Mouse (Mus musculus): ENCODE results near the gene Nploc4.

The Nploc4 gene

DNA sequence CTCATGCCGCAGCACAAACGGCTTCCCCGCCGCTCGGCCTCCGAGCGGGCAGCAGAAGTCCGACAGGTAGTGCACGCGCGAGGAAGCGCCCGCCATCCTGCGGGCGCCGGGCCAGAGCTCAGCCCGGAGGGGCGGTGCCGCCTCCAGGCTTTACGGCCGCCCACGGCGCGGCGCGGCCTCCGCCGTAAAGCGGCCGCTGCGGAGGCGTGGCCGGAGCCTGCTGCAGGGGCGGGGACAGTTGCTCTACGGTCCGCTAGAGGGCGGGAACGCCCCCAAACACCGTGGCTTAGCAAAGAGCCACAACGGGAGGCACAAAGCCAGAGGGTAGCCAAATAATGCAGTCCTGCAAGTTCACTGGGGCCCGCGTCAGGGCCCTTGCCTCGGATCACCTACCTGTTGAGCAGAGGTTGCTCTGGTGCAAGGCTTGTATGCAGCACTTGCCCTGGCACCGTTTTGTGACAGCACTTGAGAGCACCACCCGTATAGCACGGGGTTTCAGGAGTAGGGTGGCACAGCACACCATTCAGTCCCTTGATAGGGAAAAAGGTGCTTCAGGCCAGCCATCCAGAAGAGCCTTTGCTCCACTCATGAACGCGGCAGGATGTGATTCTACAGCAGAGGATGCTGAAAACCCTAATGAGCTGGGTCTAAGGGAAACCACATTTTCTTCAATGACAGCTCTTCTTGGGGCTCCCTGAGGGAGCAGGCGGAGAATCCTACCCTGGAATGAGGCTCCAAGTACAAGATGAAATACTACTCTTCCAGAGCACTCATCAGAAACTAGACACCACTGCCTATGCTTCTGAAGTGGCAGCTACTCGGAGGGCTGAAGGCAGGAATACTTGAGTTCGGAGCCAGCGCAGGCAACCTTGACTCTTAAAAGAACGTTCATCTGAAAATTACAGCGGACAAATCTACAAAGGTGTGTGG, 58.6 kb downstream of the Nploc4 start, which contains the start of gene Faap100:
Gene Faap100 (minus strand): TSS at position 154 of the 930 bp plus-strand sequence.
- in situ Hi-C loops (cut with MboI, MseI) = loop anchor here in 1 of 2 experiments (10.0 kb wide), 1 partner anchor 566 kb away; the partner anchor contains the start of gene Slc16a3

DNA sequence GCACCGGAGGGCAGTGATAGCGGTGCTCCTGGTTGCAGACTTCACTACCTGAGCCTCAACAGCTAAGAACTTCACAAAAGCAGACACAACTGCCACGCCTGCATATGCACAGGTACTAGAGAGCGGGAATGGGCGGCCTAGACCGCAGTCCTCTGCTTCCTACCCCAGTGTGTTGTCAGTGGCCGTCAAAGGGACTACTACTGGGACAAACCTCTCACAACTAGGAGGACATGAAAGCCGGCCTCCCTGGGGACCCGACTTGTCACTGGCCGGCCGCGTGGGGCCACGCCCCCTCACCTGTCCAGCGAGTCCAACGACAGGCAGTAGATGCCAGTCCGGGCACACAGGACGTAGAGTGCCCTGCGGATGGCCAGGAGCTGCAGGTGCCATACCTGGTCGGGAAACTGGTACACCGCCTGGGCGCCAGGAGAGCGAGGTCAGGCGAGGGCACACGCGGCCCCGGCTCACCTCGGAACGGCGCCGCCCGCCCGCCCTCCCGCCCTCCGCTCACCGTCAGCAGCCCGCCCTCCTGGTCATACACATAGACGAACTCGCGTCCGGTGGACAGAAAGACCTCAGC, 59.4 kb downstream of the Nploc4 start:
- in situ Hi-C loops (cut with MboI, MseI) = loop anchor here in 1 of 2 experiments (10.0 kb wide), 1 partner anchor 567 kb away; the partner anchor contains the start of gene Slc16a3

DNA sequence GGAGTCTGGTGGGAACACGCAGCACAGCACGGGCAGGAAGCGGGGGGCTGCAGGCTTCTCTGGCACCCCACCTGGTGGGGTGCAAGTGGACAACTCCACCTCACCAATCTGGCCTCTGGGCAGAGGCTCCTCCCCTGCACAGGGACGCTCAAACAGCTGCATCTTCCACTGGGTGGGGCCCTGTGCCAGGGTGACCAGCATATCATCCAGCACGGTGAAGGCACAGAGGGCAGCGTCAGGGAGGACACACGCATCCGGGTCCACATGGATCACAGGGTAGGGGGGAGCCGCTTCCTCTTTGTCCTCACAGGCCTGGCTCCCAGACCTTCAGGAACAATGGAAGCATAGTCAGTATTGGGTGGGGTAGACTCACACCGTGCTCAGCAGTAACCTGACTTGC, 60.2 kb downstream of the Nploc4 start:
- in situ Hi-C loops (cut with MboI, MseI) = loop anchor here in 1 of 2 experiments (10.0 kb wide), 1 partner anchor 567 kb away; the partner anchor contains the start of gene Slc16a3

GRCm38 (mm10) chr11:120376302-120377160, 61.0 kb downstream of the Nploc4 start:
- in situ Hi-C loops (cut with MboI, MseI) = loop anchor here in 1 of 2 experiments (10.0 kb wide), 1 partner anchor 568 kb away; the partner anchor contains the start of gene Slc16a3

- in situ Hi-C loops (cut with MboI, MseI) = loop anchor here in 1 of 2 experiments (10.0 kb wide), 1 partner anchor 569 kb away; the partner anchor contains the start of gene Slc16a3
Observed at GRCm38 (mm10) chr11:120375324-120375723, 62.2 kb downstream of the Nploc4 start.

DNA sequence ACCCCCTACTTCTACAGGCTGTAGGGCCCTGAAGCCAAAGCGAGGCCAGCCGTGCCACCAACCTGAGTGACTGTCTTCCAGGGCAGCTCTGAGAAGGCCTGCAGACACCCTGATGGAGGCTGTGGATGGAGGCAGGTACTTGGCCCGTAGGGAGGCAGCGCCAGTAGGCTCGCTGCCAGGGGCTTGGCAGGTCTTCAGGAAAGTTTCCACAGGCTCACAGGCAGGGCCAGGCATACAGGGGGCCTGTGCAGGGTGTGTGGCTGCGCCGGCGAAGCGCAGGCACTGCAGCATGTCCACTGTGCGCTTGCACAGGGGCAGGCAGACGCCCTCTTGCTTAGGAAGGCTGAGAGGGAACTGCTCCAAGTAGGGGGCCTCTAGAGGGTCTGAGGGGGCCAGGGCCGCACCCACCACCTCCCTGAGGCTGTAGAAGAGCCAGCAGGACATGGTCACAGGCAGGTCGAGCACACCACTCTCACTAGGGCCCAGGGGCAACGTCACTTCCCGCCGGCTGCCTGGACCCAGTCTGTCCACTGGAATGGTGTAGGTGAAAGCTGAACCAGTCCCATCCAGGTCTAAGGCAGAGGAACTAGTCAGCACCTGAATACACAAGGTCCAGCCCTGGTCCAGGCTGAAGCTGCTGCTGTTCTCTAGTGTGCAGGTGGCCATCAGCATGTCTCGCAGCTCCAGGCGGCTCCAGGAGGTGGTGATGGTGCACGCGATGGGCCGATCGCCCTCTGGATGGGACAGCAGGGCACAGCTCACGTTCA, 63.5 kb downstream of the Nploc4 start:
- in situ Hi-C loops (cut with MboI, MseI) = loop anchor here in 1 of 2 experiments (10.0 kb wide), 1 partner anchor 571 kb away; the partner anchor contains the start of gene Slc16a3

GRCm38 (mm10) chr11:120373025-120373424, 64.5 kb downstream of the Nploc4 start:
- in situ Hi-C loops (cut with MboI, MseI) = loop anchor here in 1 of 2 experiments (10.0 kb wide), 1 partner anchor 572 kb away; the partner anchor contains the start of gene Slc16a3

- in situ Hi-C loops (cut with MboI, MseI) = loop anchor here in 1 of 2 experiments (10.0 kb wide), 1 partner anchor 575 kb away; the partner anchor contains the start of gene Slc16a3
Observed at GRCm38 (mm10) chr11:120369656-120370055, 67.9 kb downstream of the Nploc4 start.

DNA sequence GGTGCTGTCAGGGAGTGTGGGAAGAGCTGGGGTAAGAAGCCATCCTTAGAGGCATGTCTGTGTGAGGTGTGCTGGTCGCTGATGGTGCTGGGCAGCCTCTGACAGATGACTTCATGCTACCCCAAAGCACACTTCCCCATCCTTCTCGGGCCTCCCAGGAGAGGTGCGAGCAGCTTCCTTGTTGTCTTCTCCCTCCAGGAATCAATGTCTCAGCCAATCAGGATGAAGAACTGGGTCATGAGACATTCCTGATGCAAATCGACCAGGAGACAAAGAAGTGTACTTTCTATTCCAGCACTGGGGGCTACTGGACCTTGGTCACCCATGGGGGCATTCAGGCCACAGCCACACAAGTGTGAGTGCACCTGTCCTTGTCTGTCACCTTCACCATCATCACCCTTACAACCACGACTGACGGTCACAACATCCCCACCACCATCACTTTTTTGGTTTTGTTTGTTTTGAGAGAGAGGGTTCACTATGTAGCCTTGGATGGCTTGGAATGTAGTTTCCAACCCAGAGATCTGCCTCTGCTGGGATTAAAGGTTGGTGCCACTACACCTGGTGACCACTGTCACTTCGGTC, 71.0 kb downstream of the Nploc4 start:
- in situ Hi-C loops (cut with MboI, MseI) = no loop called here

DNA sequence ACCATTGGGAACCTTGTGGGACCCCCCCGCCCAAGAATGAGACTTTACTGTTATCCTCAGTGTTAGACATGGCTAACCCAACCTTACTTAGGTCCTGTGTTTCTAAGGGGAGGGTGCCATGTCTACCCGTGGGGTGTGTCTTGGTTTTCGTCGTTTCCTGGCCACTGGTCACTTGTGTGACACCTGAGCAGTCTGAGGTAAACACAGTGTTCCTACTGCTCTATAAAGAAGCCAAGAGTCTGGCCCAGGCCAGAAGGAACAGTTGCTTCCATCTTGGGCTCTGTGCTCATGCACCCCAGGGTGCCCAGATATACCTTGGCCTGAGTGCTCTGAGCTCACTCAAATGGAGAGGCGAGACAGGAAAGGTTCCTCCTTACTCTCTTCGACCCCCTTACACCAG, 74.6 kb downstream of the Nploc4 start:
- in situ Hi-C loops (cut with MboI, MseI) = no loop called here

DNA sequence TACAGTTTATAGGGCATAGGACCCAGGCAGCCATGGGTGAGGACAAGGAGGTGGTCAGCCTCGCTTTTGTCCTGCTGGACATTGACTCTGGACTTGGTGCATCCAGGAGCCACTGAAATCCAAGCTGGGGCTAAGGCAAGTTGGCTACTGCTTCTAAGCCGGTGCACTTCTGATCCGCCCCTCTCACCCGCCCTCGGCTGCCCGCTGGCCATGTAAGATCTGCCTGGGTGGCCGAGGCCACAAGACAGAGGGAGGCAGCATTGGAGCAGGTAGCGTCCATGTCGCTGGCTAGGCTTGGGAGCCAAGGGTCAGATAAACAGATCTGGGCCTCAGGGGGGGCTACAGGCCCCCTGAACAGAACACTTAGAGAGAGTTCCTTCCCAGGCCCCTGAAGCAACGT, 76.2 kb downstream of the Nploc4 start, which contains the start of gene Fscn2:
Gene Fscn2 (plus strand): TSS at position 240 of the 400 bp plus-strand sequence.
- in situ Hi-C loops (cut with MboI, MseI) = no loop called here

DNA sequence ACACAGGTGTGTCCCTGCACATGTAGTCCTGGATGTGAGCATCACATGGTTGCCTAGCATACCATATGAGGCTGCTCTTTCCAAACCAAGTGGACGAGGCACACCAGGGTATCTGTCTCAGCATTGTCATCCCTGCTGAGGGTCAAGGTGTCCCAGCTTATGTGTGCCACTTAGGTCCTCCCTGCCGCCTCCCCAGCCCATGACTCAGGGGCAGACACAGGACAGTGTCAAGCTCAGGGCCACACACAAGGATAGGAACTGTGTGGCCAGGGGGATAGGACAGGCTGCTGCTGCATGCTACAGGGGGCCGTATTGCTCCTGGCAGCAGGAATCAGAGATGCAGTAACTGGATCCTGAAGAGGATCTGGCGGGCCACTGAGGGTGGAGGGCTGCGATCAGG, 76.8 kb downstream of the Nploc4 start:
- in situ Hi-C loops (cut with MboI, MseI) = no loop called here

GRCm38 (mm10) chr11:120360062-120360461, 77.4 kb downstream of the Nploc4 start:
- in situ Hi-C loops (cut with MboI, MseI) = no loop called here

DNA sequence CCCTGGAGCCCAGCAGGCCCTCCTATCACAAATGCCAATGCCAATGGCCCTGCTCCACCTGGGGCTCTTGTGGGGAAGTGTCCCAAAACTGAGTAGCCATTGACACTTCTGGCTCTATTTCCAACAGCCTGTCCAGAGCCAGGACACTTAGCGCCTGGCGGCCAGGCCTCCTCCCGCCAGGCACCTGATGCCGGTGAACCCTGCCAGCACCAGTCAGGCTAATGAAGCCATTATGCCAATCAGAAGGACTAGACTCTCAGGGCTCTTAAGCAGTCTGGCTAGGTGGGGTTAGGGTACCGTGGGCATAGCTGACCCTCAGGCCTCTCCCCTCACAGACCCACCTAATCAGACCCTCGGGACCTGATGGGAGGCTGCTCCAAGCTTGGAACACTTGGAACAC, 78.1 kb downstream of the Nploc4 start:
- in situ Hi-C loops (cut with MboI, MseI) = no loop called here

- in situ Hi-C loops (cut with MboI, MseI) = no loop called here
Observed at GRCm38 (mm10) chr11:120357791-120358401, 79.6 kb downstream of the Nploc4 start.

DNA sequence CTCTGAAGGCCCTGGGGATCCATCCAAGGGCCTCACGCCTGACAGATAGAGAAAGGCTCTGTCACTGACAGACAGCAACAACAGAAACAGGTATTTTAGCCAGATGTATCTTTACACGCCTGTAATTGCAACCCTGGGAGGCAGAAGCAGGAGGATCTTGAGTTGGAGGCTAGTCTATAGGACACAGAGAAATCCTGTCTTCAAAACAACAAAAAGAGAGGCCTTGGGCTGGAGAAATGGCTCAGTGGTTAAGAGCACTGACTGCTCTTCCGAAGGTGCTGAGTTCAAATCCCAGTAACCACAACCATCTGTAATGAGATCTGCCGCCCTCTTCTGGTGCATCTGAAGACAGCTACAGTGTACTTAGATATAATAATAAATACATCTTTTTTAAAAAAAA, 80.6 kb downstream of the Nploc4 start:
- in situ Hi-C loops (cut with MboI, MseI) = no loop called here

- in situ Hi-C loops (cut with MboI, MseI) = no loop called here
Observed at GRCm38 (mm10) chr11:120356319-120356840, 81.1 kb downstream of the Nploc4 start.

DNA sequence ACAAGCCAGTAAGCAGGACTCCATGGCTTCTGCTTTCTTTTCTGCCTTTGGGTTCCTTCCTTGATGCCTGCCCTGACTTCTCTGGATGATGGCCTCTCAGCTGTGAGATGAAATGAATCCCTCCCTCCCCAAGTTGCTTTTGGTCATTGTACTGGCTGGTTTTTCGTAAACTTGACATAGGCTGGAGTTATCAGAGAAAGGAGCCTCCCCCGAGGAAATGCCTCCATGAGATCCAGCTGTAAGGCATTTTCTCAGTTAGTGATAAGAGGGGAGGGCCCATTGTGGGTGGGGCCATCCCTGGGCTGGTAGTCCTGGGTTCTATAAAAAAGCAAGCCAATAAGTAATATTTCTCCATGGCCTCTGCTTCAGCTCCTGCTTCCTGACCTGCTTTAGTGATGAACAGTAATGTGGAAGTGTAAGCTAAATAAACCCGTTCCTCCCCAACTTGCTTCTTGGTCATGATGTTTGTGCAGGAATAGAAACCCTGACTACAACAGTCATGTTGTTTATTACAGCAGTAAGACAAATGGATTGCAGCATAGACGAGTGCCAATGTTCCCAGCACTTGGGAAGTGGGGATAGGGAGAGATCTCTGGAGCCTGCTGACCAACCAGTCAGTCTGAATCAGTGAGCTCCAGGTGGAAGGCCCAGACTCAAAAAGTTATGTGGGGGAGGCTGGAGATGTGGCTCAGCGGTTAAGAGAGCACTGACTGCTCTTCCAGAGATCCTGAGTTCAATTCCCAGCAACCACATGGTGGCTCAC, 82.0 kb downstream of the Nploc4 start:
- in situ Hi-C loops (cut with MboI, MseI) = no loop called here

Measured in T-helper 17 cell (primary cell).